Mouse (Mus musculus) olfactory bulb, adult 2 months (tissue): ENCODE measurements around the gene Aig1. TPM values are rescaled to one million over a fixed set of nuclear protein-coding genes. Genes with fewer than 3 reads are reported as not detected.

Source experiments
- H3K27ac ChIP-seq: fragments of 200-500 bp; 2 replicates; pipeline ENCODE4 v1.5.1; 2012; ENCODE audit warnings: low read depth, low read length; ENCODE audit not compliant: insufficient read depth
- H3K4me1 ChIP-seq: fragments of 200-500 bp; 2 replicates; pipeline ENCODE4 v1.6.1; 2012; ENCODE audit warnings: low read length; ENCODE audit not compliant: control insufficient read depth, insufficient read depth
- H3K4me3 ChIP-seq: fragments of 200-500 bp; 2 replicates; pipeline ENCODE4 v1.5.1; 2012; ENCODE audit warnings: mild to moderate bottlenecking, low read depth, low read length, moderate library complexity; ENCODE audit not compliant: insufficient read depth
- CTCF ChIP-seq: fragments of 200-500 bp; IDR thresholded peaks from 2 replicates; pipeline ENCODE4 v1.5.1; 2012; ENCODE audit warnings: low read depth, mild to moderate bottlenecking, low read length, moderate library complexity; ENCODE audit not compliant: insufficient read depth
- POLR2A ChIP-seq: fragments of 200-500 bp; IDR thresholded peaks from 2 replicates; pipeline ENCODE4 v1.6.1; 2012; ENCODE audit warnings: mild to moderate bottlenecking, low read depth, low read length, moderate library complexity; ENCODE audit not compliant: insufficient read depth
- WGBS: fragments of 180-500 bp; shearing (Covaris S2); methylation state at CpG from one replicate; pipeline ENCODE4 v1.1.7; 2018; 5-methylcytosine and 5-hydroxymethylcytosine counted together
- polyA plus RNA-seq: library from polyadenylated mRNA; stranded (reverse); fragments of >200 nt; gene quantifications from 2 replicates; pipeline ENCODE4 v1.2.4, GENCODE M21; 2012; ENCODE audit warnings: low replicate concordance; ENCODE audit not compliant: missing spikeins, insufficient read depth, insufficient read length

The Aig1 gene
- polyA plus RNA-seq, 1 experiment = not detected

DNA sequence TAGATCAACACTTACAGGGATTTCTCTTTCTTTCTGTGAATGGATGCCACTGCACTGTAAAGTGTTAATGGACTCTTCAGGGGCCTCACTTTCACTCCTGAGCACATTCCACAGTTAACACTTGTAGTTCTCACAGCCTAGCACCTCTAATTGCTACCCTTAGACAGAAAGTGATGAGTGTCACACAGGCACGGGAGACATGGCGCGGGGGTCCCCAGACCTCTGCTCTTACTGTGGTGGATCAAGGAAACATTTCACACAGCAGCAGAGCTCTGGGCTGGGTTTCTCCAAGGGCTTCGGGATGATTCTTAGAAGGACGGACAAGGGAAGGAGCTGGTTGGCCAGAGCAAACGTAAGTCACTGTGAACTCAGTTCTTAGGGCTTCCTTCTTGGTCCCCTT lies 166.1 kb downstream of the Aig1 start:
- Histone ChIP-seq H3K27ac (no peak overlapping the region), H3K4me1 (peaks cover 3% of the 10 kb centered on the region; the same call in 1 of the 2 replicates), H3K4me3 (no peak overlapping the region)
- TF ChIP-seq CTCF (no peak), POLR2A (no peak)
- 79% methylated on average over 6 of the region's 6 CpGs for WGBS

- no peak overlapping the region for H3K27ac ChIP-seq
- H3K4me1 ChIP-seq = peaks cover 3% of the 10 kb centered on the region; the same call in 1 of the 2 replicates
- 70% methylated on average over 8 of the region's 8 CpGs for WGBS
- no peak overlapping the region for H3K4me3 ChIP-seq
- TF ChIP-seq CTCF = no peak
- no peak for TF ChIP-seq POLR2A
These were observed 166.7 kb downstream of the Aig1 start for GRCm38 (mm10) chr10:13702043-13702442.

DNA sequence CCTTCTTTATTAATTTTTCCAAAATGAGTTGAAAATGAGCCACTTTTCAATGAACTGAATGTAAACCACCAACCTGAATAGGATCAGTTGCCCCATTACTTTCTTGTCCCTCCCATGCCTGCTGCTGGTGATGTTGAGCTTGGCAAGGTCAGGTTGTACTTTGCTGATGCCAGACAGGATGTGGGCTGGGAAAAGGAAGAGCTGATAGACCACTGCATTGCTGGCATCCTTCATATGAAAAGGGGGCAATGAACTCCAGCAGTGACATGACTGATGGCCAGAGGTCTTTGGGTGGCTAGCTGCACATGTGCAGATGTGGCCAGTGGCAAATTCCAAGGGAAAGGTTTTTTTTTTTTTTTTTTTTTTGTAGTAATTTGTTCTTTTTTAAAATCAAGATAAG lies 172.5 kb downstream of the Aig1 start:
- Histone ChIP-seq H3K27ac (no peak overlapping the region), H3K4me1 (no peaks in the 10 kb centered on the region), H3K4me3 (no peak overlapping the region)
- TF ChIP-seq POLR2A = no peak
- no peak for TF ChIP-seq CTCF

- 94% methylated on average over 4 of the region's 4 CpGs for WGBS
- TF ChIP-seq POLR2A = no peak
- no peak for TF ChIP-seq CTCF
- no peaks in the 10 kb centered on the region; the same call in 1 of the 2 replicates for H3K4me1 ChIP-seq
- no peak overlapping the region for H3K27ac ChIP-seq
- H3K4me3 ChIP-seq = no peak overlapping the region
These were observed 175.5 kb downstream of the Aig1 start for GRCm38 (mm10) chr10:13693276-13693675.

DNA sequence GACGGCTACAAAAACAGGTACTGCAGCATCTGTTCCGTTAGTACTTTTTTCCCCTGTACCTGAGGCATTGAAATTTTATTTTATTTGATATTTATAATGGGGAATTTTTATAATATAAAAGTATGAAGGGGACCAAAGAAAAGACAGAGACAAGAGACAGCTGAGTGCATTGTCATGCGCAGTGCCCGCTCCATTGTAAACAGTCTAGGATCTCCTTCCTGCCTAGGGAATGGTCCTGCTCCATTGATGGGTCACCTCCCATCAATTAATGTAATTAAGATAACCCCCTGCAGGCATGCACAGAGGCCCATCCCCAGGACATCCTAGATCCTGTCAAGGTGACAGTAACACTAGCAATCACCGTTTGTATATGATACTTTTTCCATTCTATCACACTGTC lies 178.0 kb downstream of the Aig1 start:
- WGBS = 91% methylated on average over 5 of the region's 5 CpGs
- H3K4me3 ChIP-seq = no peak overlapping the region
- TF ChIP-seq POLR2A = no peak
- TF ChIP-seq CTCF = no peak

GRCm38 (mm10) chr10:13689841-13690590 lies 178.8 kb downstream of the Aig1 start:
- no peak overlapping the region for H3K4me3 ChIP-seq
- H3K4me1 ChIP-seq = peaks cover 16% of the 10 kb centered on the region
- TF ChIP-seq POLR2A (no peak), CTCF (no peak)
- 69% methylated on average over 10 of the region's 10 CpGs for WGBS
- no peak overlapping the region for H3K27ac ChIP-seq

More for the DNA sequence above, 178.0 kb downstream of the Aig1 start:
- H3K4me1 ChIP-seq = peaks cover 12% of the 10 kb centered on the region
- H3K27ac ChIP-seq = no peak overlapping the region

- TF ChIP-seq CTCF (no peak), POLR2A (no peak)
- Histone ChIP-seq H3K4me1 (peaks cover 16% of the 10 kb centered on the region), H3K4me3 (no peak overlapping the region), H3K27ac (peak overlapping the region; percentile 82)
- WGBS = 16% methylated on average over 15 of the region's 15 CpGs
These were observed 180.2 kb downstream of the Aig1 start for GRCm38 (mm10) chr10:13688386-13689120.

- WGBS = 84% methylated on average over 8 of the region's 8 CpGs
- peaks cover 16% of the 10 kb centered on the region for H3K4me1 ChIP-seq
- TF ChIP-seq CTCF = no peak
- no peak for TF ChIP-seq POLR2A
- H3K4me3 ChIP-seq = no peak overlapping the region
- H3K27ac ChIP-seq = no peak overlapping the region
These were observed 181.5 kb downstream of the Aig1 start for GRCm38 (mm10) chr10:13687182-13687810.

DNA sequence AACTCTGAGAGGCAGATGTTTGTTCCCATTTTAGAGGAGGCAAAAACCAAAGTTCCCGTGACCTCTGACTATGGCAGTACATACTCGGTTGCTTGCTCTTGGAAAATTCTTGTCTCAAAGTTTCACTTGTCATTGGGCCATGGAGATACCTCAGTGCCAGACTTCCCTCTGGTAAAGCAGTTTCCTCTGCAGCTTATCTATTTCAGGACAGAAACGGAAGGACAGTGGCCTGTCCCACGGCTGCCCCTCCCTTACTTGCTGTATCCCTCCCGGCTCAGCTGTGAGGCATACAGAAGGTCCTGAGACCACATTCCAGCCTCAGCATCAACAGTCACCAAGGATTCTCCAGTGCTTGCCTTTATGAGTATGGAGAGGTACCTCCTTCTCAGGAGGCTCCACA lies 182.7 kb downstream of the Aig1 start:
- 82% methylated on average over 5 of the region's 5 CpGs for WGBS
- Histone ChIP-seq H3K4me3 (no peak overlapping the region), H3K27ac (no peak overlapping the region), H3K4me1 (peaks cover 16% of the 10 kb centered on the region)
- TF ChIP-seq POLR2A = no peak
- no peak for TF ChIP-seq CTCF
